Mouse (Mus musculus): Measurements from ENCODE around the gene Dlx6. TPM values are rescaled to one million over a fixed set of nuclear protein-coding genes. Genes with fewer than 3 reads are reported as not detected.
A peak's percentile ranks its signal among the peaks of the same experiment; 100 is the strongest.

Gene Dlx6
- polyA plus RNA-seq, 1 experiment = not detected

DNA sequence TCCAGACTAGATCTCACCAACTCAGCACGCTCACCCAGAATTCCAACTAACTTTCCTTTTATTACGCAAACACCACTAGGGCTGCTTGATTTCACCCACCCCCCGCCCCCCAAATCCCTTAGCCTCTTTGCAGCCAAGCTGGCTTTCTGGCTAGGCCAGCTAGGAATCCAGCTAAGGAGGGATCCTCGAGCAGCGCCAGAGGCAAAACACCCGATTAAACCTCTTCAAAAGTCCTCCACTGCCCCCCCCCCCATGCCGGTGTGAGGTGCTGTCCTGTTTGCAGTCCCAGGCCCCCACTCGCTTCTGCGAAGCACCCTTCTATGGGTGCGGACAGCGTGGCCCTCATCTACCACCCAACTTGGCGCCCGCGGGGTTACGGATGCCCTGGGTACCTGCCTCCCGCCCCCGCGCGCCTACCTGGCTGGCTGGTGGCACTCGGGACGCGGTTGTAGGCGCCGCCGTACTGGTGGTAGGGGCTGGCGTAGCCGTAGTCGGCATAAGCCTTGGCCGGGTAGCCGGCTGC, 18.0 kb downstream of the Dlx6 start:
- TF ChIP-seq CTCF (IDR thresholded peaks at IDR 0.05; ENCODE audit: low read depth, low read length) = no peak
- TF ChIP-seq POLR2A (IDR thresholded peaks at IDR 0.05; ENCODE audit: borderline replicate concordance, low read depth, low read length) = no peak
- Histone ChIP-seq H3K4me1 (ENCODE audit: control insufficient read depth, insufficient read depth, low read length) (peaks cover 8% of the 10 kb centered on the region), H3K4me3 (ENCODE audit: insufficient read depth, low read length) (peak overlapping the region; percentile 38), H3K27ac (ENCODE audit: insufficient read depth, low read depth, low read length) (no peak overlapping the region)

DNA sequence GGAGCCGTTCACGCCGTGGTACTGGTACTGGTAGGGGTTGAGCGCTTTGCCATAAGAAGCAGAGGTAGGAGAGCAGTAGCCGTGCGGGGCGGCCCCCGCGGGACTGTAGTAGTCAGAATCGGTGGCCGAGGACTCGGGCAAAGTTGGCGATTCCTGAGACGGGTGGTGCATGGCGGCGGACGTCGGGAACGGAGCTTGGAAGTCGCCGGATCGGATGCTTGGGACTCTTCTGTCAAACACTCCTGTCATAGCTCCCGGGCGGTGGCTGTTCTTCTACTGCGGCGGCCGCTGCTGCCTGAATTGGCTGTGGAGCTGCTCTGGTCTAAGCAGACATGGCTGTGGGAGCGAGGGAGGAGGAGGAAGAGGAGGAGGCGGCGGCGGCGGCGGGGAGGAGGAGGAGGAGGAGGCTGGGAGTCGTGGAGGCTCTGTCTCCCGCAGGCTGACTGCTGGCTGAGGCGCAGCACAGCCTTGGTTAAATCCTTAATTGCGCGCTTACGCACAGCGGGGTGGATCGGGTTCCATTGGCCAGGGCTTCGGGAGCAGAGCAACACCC, 18.6 kb downstream of the Dlx6 start, which contains the start of gene Dlx5:
Dlx5 (minus strand) TSS at position 448 of the 553 bp plus-strand sequence.
- no peak within 1 kb of the TSS for H3K27ac ChIP-seq (ENCODE audit: insufficient read depth, low read depth, low read length)
- TF ChIP-seq POLR2A (IDR thresholded peaks at IDR 0.05; ENCODE audit: borderline replicate concordance, low read depth, low read length) = no peak
- H3K4me3 ChIP-seq (ENCODE audit: insufficient read depth, low read length) = peak within 1 kb of the TSS; percentile 38
- peaks cover 8% of the 10 kb centered on the region for H3K4me1 ChIP-seq (ENCODE audit: control insufficient read depth, insufficient read depth, low read length)

DNA sequence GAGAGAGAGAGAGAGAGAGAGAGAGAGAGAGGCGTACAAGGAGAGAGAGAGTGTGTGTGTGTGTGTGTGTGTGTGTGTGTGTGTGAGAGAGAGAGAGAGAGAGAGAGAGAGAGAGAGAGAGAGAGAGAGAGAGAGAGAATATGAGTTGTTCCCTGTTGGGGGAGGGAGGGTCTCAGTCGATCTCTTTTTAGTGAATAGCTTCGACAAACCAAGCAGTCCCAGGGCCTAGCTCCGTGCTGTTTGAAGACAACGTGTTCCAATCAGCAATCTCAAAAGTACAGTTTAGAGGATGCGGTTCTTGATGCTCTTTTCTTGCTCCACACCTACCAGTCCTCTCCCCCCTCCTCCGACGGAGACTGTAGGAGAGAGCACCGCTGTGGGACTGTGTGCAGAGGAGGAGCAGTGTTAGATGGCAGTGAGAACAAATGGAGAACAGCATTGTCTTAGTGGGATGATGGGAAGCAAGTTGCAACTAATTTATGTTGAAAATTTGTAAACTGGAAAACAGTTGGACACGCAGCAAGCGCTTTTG, 19.2 kb downstream of the Dlx6 start:
- TF ChIP-seq POLR2A (IDR thresholded peaks at IDR 0.05; ENCODE audit: borderline replicate concordance, low read depth, low read length) (no peak), CTCF (IDR thresholded peaks at IDR 0.05; ENCODE audit: low read depth, low read length) (no peak)
- H3K4me1 ChIP-seq (ENCODE audit: control insufficient read depth, insufficient read depth, low read length) = peaks cover 8% of the 10 kb centered on the region
- no peak overlapping the region for H3K4me3 ChIP-seq (ENCODE audit: insufficient read depth, low read length)
- H3K27ac ChIP-seq (ENCODE audit: insufficient read depth, low read depth, low read length) = no peak overlapping the region

DNA sequence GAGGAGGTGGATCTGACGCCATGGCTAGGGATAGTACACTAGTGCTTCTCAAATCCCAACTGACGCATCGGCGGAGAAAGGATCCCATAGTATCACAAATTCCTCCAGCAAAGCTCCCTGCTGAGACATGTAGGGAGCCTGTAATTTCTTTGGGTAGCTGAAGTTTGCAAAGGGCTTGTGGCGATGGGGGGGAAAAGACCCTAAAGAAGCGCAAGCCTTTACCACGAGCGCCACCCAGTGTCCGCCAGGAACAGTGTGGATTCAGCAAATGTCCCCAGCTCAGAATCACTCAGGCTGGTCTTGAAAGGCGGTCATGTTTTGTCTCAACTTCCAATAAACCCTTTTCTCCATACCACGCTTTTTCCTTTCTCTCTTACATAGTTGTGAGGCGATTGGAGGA, 21.8 kb downstream of the Dlx6 start:
- no peak overlapping the region for H3K27ac ChIP-seq (ENCODE audit: insufficient read depth, low read depth, low read length)
- no peak overlapping the region for H3K4me3 ChIP-seq (ENCODE audit: insufficient read depth, low read length)
- H3K4me1 ChIP-seq (ENCODE audit: control insufficient read depth, insufficient read depth, low read length) = peaks cover 8% of the 10 kb centered on the region
- TF ChIP-seq POLR2A (IDR thresholded peaks at IDR 0.05; ENCODE audit: borderline replicate concordance, low read depth, low read length) (no peak), CTCF (IDR thresholded peaks at IDR 0.05; ENCODE audit: low read depth, low read length) (peak; percentile 94)

DNA sequence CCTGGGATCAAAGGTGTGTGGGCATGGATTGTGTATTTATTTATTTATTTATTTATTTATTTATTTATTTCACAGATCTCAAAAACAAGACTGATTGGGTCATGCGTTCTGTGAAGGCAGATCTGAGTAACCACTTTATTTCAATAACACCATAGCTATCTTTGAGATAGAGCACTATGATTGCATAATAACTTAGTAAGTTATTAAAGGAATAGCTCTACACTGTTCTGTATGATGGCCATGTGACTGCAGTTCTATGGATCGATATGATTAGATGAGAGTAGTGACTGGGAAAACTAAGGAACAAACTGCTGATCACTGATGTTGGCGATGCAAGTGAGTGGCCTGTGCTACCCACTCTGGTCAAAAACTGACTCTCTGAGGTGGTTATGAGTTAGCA, 23.1 kb downstream of the Dlx6 start:
- Histone ChIP-seq H3K4me3 (ENCODE audit: insufficient read depth, low read length) (no peak overlapping the region), H3K27ac (ENCODE audit: insufficient read depth, low read depth, low read length) (no peak overlapping the region), H3K4me1 (ENCODE audit: control insufficient read depth, insufficient read depth, low read length) (peaks cover 8% of the 10 kb centered on the region)
- TF ChIP-seq CTCF (IDR thresholded peaks at IDR 0.05; ENCODE audit: low read depth, low read length) = no peak

DNA sequence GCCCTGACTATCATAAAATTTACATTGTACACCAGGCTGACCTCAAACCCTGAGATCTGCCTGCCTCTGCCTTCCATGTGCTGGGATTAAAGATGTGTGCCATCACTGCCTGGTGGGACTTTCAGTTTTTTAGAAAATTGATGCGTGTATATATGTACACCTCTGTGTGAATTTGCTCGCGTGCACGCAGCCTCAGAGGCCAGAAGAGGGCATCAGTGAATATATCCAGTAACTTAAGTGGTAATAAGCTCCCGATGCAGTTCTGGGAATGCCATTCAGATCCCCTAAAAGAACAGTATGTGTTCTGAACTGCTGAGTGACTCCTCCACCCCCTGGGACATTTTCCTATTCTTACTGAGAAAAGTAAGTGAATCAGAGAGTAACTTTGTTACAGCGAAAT, 26.9 kb downstream of the Dlx6 start:
- Histone ChIP-seq H3K4me3 (ENCODE audit: insufficient read depth, low read length) (no peak overlapping the region), H3K4me1 (ENCODE audit: control insufficient read depth, insufficient read depth, low read length) (no peaks in the 10 kb centered on the region), H3K27ac (ENCODE audit: insufficient read depth, low read depth, low read length) (no peak overlapping the region)
- TF ChIP-seq POLR2A (IDR thresholded peaks at IDR 0.05; ENCODE audit: borderline replicate concordance, low read depth, low read length) (no peak), CTCF (IDR thresholded peaks at IDR 0.05; ENCODE audit: low read depth, low read length) (no peak)

DNA sequence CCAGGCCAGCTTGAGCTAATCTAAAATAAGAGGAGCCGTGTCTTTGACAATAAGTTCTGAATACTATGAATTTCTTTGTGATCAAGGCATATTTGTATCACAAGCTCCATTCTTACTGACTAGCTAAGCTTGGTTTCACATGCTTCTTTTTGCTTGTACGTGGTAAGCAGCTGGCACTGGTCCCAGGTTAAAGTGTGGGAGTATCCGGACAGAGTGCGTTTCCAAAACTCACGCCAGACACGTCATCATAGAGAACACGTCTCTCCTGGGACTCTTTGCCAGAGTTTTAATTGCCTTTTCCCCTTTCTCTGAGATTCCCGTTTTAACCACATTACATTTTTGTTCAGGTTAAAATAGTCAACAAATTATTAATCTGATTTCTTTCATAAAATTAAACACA, 46.5 kb downstream of the Dlx6 start:
- Histone ChIP-seq H3K4me3 (ENCODE audit: insufficient read depth, low read length) (no peak overlapping the region), H3K4me1 (ENCODE audit: control insufficient read depth, insufficient read depth, low read length) (no peaks in the 10 kb centered on the region), H3K27ac (ENCODE audit: insufficient read depth, low read depth, low read length) (no peak overlapping the region)
- TF ChIP-seq POLR2A (IDR thresholded peaks at IDR 0.05; ENCODE audit: borderline replicate concordance, low read depth, low read length) (no peak), CTCF (IDR thresholded peaks at IDR 0.05; ENCODE audit: low read depth, low read length) (no peak)

DNA sequence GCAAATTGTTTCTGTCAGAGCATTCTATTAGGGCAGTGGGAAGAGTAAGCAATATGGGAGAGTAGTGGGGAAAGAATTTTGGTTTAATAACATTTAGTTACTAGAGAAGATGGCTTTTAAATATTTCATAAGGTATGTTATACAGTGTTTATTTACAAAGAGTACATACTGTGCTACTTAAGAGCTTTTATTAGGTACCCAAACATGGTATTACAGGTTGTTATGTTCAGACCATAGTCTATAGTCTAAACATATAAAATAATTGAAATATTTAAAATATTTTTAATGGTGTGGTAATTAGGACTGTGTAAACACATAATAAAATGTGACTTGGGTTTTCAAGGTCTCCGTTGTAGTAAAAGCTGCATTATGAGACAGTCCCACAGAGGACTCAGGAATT, 51.2 kb downstream of the Dlx6 start:
- H3K27ac ChIP-seq (ENCODE audit: insufficient read depth, low read depth, low read length) = no peak overlapping the region

DNA sequence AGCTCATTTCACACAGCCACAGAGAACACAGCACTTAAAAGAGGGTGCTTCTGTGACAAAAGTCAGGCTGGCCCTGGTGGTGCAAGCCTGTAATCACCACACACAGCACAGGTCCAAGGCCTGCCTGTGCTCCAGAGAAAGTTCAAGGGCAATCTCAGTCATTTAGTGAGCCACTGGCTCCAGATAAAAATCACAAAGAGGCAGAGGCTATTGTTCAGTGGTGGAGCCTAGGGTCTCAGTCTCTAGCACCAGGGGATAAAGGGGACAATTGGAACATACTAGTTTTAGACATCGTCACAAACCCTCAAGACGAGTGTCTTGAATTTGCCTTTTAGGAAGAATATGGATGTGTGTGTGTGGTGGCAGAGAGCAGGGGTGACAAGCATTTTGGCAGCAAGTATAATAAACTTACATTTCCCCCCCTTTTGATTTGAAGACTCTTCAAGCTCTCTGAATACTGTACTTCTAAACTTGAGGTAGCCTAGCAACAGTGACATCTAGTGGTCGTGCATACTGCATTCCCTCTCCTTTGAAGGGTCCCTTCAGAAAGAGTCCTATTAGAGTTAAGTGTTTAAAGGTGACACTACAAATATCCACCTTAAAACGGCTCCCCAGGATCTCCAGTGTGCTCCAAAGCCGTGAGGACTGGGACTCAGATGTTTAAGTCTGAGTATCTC, 51.9 kb downstream of the Dlx6 start:
- Histone ChIP-seq H3K4me3 (ENCODE audit: insufficient read depth, low read length) (no peak overlapping the region), H3K27ac (ENCODE audit: insufficient read depth, low read depth, low read length) (no peak overlapping the region), H3K4me1 (ENCODE audit: control insufficient read depth, insufficient read depth, low read length) (no peaks in the 10 kb centered on the region)
- TF ChIP-seq POLR2A (IDR thresholded peaks at IDR 0.05; ENCODE audit: borderline replicate concordance, low read depth, low read length) = no peak
- TF ChIP-seq CTCF (IDR thresholded peaks at IDR 0.05; ENCODE audit: low read depth, low read length) = no peak

More for the DNA sequence above, 51.2 kb downstream of the Dlx6 start:
- TF ChIP-seq CTCF (IDR thresholded peaks at IDR 0.05; ENCODE audit: low read depth, low read length) (no peak), POLR2A (IDR thresholded peaks at IDR 0.05; ENCODE audit: borderline replicate concordance, low read depth, low read length) (no peak)
- Histone ChIP-seq H3K4me3 (ENCODE audit: insufficient read depth, low read length) (no peak overlapping the region), H3K4me1 (ENCODE audit: control insufficient read depth, insufficient read depth, low read length) (no peaks in the 10 kb centered on the region)

DNA sequence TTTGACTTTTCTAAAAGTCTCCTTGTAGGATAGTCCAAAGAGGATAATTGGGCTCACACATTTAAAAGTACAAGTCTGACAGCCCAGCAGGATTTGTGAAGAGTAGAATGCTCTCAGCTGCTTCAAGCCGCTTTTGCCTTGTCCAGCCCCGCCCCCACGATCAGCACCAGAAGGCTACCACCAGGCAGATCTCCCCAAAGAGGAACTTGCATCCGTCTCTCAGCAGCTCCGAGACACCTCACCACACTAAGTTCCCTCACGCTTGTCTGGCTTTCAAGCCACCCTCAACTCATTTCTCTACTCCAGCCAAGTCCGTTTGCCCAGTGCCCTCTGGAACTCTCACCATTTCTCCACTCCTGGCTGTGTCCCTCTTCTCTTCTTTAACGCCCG, 52.4 kb downstream of the Dlx6 start:
- no peaks in the 10 kb centered on the region for H3K4me1 ChIP-seq (ENCODE audit: control insufficient read depth, insufficient read depth, low read length)
- H3K4me3 ChIP-seq (ENCODE audit: insufficient read depth, low read length) = no peak overlapping the region
- H3K27ac ChIP-seq (ENCODE audit: insufficient read depth, low read depth, low read length) = no peak overlapping the region
- no peak for TF ChIP-seq CTCF (IDR thresholded peaks at IDR 0.05; ENCODE audit: low read depth, low read length)
- no peak for TF ChIP-seq POLR2A (IDR thresholded peaks at IDR 0.05; ENCODE audit: borderline replicate concordance, low read depth, low read length)

Measured in bone marrow macrophage, adult 2 months (primary cell).